Mouse (Mus musculus) kidney, postnatal 36 days (tissue): ENCODE results near the gene Apobec2.
"Not testable (repeated sequence)": the region's sequence is repeated elsewhere in the genome, so short reads cannot be mapped to it uniquely, and the experiment has no call there.

ENCODE experiments used
- DNase-seq, 2 experiments: peaks; one replicate each; pipeline ENCODE4 v3.0.0; 2021 to 2022; ENCODE audit warnings: mixed read lengths in 2 of 2

Gene Apobec2

DNA sequence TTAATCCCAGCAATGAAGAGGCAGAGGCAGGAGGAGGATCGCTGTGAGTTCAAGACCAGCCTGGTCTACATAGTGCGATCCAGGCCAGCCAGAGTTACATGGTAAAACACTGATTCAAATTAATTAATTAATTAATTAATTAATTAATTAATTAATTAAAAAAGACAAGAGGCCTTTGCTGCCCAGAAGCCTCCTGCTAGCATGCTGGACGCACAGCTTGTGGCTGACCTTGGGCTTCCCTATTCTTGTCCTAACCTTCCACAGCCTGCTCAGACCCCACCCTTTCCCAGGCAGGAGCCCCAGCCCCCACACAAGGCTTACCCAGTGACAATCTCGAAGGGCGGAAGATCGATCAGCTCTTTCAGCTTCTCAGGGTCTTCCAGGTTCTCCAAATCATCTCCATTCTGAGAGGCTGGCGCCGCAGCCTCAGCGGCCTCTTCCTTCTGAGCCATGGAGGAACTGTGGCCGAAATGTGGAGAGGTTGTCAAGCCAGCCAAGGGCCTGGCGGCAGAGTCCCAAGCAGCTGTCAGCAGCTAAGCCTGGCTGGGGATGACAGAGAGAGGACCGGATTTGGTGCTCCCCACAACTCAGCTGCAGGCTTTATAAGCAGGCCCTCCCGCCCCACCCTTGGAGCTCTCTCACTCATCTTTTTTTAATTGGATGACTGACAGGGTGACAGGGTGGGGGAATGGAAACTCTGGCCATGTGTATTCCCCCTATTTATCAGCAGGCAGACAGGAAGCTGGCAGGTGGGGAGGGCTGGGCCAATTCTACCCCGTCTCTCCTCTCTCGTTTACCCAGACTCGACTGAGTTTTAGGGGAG is at the start of gene Apobec2:
Gene Apobec2, minus strand, starts transcription at position 773 of the 823 bp plus-strand sequence.
- no peak for DNase-seq

DNA sequence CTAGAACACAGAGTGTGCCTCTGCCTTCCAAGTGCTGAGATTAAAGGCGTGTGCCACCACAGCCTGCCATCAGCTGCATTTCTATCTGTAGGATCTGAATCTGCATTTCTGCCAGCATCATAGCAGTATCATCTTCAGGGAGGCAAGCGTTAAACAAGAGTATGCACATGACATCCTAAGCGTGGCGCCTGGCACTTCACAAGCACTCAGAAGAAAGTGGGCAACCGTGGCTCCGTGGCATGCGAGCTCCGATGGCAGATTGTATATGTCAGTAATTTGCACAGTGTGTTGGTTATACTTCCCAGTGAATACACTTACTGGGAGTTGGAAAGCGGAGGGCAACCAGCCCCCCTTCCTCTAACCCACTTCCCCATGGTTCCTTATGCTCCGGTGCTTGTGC is 47.2 kb upstream of the Apobec2 start:
- no peak for DNase-seq

DNA sequence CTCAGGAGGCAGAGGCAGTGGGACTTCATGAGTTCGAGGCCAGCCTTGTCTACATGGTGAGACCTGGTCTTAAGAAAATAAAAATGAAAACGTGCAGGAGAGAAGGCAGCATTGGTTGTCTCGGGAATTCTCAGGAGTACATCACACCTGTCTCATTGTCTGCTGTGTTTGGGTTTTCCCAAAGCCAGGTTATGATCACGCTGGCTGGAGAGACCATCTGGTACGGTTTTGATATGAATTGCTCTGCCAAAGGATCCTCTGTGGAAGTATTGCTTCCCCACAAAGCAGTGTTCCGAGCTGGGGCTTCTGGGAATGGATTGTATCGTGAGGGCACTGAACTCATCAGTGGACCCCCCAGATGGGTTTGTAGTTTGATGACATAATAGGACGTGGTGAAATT is 42.7 kb upstream of the Apobec2 start:
- DNase-seq = no peak

GRCm38 (mm10) chr17:48474282-48474681 is 41.6 kb upstream of the Apobec2 start:
- not testable (repeated sequence) for DNase-seq

GRCm38 (mm10) chr17:48467395-48468231 is 34.9 kb upstream of the Apobec2 start:
- DNase-seq = peak; percentile 78 to 93

- DNase-seq = no peak
These were observed 34.2 kb upstream of the Apobec2 start for GRCm38 (mm10) chr17:48466769-48467394.

DNA sequence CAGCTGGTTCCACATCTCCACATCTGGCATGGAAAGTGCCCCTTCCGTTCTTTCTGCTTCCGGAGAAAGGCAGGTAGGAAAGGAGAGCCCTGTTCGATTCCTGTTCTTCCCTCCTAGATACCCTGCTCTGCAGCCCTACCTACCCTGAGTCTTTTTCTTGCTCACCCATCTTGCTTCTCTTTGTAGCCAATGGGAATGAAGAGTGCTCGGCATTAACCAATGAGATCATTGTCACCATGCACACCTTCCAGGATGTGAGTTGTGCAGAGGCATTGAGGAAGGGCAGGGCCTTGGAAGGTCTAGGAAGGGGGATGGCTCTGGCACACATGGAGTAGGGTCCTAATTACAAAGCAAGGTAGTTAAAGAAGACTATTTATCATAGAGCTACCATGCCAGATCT is 30.7 kb upstream of the Apobec2 start:
- no peak for DNase-seq

GRCm38 (mm10) chr17:48462096-48462495 is 29.4 kb upstream of the Apobec2 start:
- no peak for DNase-seq

DNA sequence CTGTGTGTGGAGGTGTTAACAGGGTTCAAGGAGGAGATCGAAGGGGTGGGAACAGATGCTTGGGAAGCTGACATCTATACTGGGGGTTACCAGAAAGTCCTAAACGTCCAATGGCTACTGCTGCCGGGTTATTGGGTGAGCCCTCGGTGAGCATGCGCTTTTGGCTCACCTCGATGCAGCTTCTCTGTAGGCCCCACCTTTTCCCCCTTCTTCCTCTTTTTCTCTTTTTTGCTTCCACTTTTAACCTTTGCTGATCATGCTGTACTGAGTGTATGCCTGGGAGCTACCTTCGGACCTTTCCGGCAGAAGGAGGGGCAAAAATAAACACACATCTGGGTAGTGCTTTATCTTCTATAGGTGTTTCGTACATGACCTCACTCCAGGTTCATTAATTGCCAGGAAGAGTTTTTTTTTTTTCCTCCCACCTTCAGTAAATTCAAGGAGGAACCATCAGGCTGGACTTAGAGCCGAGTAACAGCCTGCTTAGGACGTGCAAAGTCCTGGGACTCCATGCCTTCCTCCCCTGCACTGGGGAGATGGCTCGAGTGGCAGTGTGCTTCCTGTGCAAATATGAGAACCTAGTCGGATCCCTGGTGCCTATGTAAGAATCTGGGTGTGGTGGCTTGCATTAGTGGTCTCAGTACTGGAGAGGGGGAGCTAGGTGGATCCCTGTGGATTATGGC is 25.4 kb upstream of the Apobec2 start:
- DNase-seq = no peak

DNA sequence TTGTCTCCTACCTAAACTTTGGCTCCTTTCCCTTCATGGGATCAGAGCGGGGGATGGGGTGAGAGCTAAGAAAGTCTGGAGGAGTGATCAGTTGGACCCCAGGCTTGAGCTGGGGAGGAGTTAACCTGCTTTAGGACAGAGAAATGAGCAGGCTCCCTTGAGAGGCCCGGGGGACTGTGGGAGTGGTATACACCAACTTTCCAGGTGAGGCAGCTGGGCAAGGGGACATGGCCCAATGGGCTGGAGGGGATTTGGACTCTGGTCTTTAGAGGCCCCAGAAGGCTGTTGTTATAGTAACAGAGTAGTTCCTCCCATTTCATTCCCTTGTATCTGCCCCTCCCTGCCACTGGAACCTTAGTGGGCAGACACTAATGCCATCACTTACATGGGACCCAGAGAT is 23.2 kb upstream of the Apobec2 start:
- no peak for DNase-seq

DNA sequence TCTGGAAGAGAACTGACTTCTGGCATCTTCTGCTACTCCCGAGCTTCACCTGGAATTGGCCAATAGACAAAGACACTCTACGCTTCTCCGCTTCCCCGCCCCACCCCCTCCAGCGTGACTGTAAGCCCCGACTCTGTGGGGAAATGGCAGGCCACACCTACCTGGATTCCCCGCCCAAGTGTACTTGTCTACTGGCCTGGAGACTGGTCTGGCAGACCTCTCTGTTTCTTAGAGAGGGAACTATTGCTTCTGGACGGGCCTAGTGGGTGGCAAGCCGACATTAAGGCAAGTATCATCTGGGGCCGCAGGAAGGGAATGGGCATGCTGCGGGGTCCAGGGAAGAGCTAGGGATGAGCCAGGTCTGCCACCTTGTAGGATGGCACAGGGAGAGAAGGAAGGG is 22.0 kb upstream of the Apobec2 start, which contains the start of gene Unc5cl:
Gene Unc5cl, plus strand, starts transcription at position 214 of the 400 bp plus-strand sequence.
- DNase-seq = no peak

DNA sequence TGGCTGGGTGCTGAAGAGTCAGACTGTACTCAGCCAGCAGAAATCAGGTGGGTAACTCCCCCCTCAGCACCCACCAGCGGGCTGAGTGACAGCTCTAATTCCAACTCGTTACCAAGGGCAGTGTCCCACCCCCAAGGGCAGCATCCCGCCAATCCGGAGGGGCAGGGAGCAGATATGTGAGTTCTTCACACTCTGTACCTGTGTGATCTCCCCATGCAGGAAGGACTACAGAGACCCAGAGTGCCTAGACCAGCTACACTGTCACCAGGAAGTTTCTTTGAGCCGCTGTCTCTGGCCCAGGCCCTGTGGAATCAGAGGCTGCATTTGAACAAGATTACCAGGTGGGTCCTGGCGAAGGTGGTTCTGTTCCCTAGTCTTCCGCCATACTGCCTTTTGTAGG is 21.5 kb upstream of the Apobec2 start:
- DNase-seq = no peak

- no peak for DNase-seq
These were observed 20.8 kb upstream of the Apobec2 start for GRCm38 (mm10) chr17:48453489-48453888.

- no peak for DNase-seq
These were observed 19.2 kb upstream of the Apobec2 start for GRCm38 (mm10) chr17:48451753-48452444.

DNA sequence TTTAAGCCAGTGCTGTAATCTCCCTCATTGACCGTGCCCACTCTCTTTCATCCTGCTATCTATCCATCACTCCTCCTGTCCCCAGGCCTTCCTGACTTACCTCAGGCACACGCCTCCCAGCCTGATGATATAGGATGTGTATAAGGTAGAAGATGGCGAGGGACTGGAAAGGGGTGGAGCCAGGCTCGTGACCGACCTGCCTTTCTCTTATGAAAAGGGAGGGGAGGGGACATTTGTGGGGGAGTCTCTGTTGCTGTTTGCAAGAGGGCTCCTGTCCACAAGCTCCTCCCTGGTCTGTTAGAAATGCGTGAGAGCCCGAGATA is 18.6 kb upstream of the Apobec2 start, which contains the start of gene Tspo2:
Gene Tspo2, minus strand, starts transcription at position 170 of the 323 bp plus-strand sequence.
- DNase-seq = no peak

DNA sequence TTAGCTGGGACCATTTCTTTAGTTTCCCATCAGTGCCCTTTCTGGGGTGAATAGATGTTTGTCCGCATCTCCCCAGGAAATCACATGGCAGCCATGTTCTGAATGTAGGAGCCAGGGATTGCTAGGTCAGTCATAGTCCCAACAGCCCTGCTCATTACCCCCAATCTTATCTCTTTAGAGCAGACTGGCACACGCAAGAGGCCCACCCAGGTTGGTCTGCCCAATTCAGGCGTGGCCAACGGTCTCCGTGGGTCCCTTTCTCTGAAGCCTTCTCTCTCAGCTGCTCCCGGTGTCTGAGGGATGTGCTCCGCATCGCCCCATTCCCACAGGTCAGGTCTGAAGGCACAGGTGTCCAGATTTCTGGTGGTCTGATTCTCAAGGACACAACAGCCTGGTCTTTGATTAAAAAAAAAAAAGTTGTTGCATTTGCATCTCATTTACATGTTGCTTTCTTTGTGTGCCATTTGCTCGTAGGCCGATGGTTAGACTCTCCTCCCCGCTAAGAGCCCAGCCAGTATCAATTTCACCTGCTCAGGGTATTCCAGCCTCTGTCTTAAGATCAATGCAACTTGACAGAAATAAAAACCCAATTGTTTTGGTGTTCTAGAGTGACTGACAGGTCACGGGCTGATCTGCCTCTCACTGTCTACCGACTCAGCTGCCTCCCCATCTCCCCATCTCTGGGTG is 18.1 kb upstream of the Apobec2 start:
- DNase-seq = no peak

DNA sequence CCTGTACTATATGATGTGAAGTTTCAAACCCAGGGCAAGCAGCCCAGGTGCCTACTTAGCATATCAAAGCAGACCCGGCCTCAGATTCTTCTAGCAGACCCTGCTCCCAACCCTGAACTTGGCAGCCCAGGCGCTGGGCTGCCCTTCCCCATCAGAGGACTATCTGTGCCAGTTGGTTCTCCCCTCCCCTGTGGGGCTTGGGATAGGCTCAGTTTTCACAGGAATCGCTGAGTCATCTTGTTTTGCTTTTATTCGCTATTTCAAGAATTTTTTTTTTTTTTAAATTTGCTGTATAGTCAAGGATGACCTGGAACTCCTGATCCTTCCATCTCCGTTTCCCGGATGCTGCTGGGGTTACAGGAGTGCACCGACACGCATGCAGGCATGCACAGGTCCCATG is 14.9 kb upstream of the Apobec2 start:
- no peak for DNase-seq

GRCm38 (mm10) chr17:48443542-48444145 is 10.9 kb upstream of the Apobec2 start:
- DNase-seq = peak; percentile 72 to 83

- peak; percentile 70 to 79 for DNase-seq
These were observed 10.2 kb upstream of the Apobec2 start for GRCm38 (mm10) chr17:48442745-48443457.

GRCm38 (mm10) chr17:48437421-48437911 is 4.7 kb upstream of the Apobec2 start:
- DNase-seq = peak in 1 of 2 experiments; percentile 49
